Comparison of ENCODE assay signal across 8 mouse cellular contexts in genomic region chr5:121712934-121713538, GRCm38 (mm10). TPM values are rescaled to one million over a fixed set of nuclear protein-coding genes. Genes with fewer than 3 reads are reported as not detected.
DNase-seq lines count a peak whose midpoint lies in the region; ATAC-seq and TF ChIP-seq lines count a peak whose summit lies in the region.

No protein-coding gene starts in this region.

- peak overlapping the region; percentile 100 for H3K9ac ChIP-seq in ES-Bruce4 (ENCODE audit: low read depth, poor library complexity, severe bottlenecking)
- H3K9ac ChIP-seq in heart, embryonic 15.5 days = peak overlapping the region; percentile 98

- 0 out of 2 replicates have a peak, but pooled peaks have one; percentile 24 for ATAC-seq in erythroblast, adult 5-6 weeks (replicated peaks; ENCODE audit: low FRiP score, poor library complexity, severe bottlenecking)
- ATAC-seq in heart, embryonic 15.5 days (replicated peaks; ENCODE audit: insufficient number of reproducible peaks, insufficient read depth, low FRiP score, low read depth) = peak; percentile 55; the same call in 1 of the 2 replicates
- no peak for ATAC-seq in granulocyte monocyte progenitor cell, adult 5-6 weeks (replicated peaks; ENCODE audit: poor library complexity, severe bottlenecking)

- TF ChIP-seq POLR2A in ES-Bruce4 (IDR thresholded peaks at IDR 0.05; ENCODE audit: insufficient read depth, low read length) = no peak

- WGBS in heart, embryonic 15.5 days = under 1% methylated on average over 32 of the region's 32 CpGs

- H3K4me2 ChIP-seq in heart, embryonic 15.5 days = peak overlapping the region; percentile 83

- H3K27ac ChIP-seq in ES-Bruce4 (ENCODE audit: insufficient read depth, low read length) = no peak overlapping the region
- H3K27ac ChIP-seq in heart, embryonic 15.5 days = peak overlapping the region; percentile 98

- peak overlapping the region; percentile 69 for H3K4me3 ChIP-seq in ES-Bruce4 (ENCODE audit: low read depth, low read length)
- peak overlapping the region; percentile 82 for H3K4me3 ChIP-seq in heart, embryonic 15.5 days

- DNase-seq in adrenal gland, postnatal 25 days = peak; percentile 59
- peak; percentile 71 for DNase-seq in kidney, postnatal 14 days
- peak; percentile 71 for DNase-seq in lung, postnatal 10 days
- peak; percentile 67 for DNase-seq in retina, postnatal 1 day

- no peaks in the 10 kb centered on the region for H3K27me3 ChIP-seq in ES-Bruce4 (ENCODE audit: control insufficient read depth, insufficient read depth, low read length, poor library complexity, severe bottlenecking)
- H3K27me3 ChIP-seq in heart, embryonic 15.5 days = no peaks in the 10 kb centered on the region

- no peak for TF ChIP-seq EP300 in ES-Bruce4 (IDR thresholded peaks at IDR 0.05; ENCODE audit: insufficient read depth, low read depth, low read length)

- peaks cover 3% of the 10 kb centered on the region for H3K4me1 ChIP-seq in ES-Bruce4 (ENCODE audit: control insufficient read depth, insufficient read depth, low read length)
- peaks cover 37% of the 10 kb centered on the region for H3K4me1 ChIP-seq in heart, embryonic 15.5 days (replicated peaks)

- H3K9me3 ChIP-seq in ES-Bruce4 (replicated peaks; ENCODE audit: control insufficient read depth, insufficient read depth, low read length, poor library complexity, severe bottlenecking) = no peaks in the 10 kb centered on the region
- no peaks in the 10 kb centered on the region for H3K9me3 ChIP-seq in heart, embryonic 15.5 days (replicated peaks)

- TF ChIP-seq CTCF in ES-Bruce4 (IDR thresholded peaks at IDR 0.05; ENCODE audit: low read depth, low read length) = no peak

- H3K36me3 ChIP-seq in ES-Bruce4 (ENCODE audit: control insufficient read depth, insufficient read depth, low read length, poor library complexity, severe bottlenecking) = 0 out of 2 replicates have a peak, but pooled peaks cover 4% of the 10 kb centered on the region
- H3K36me3 ChIP-seq in heart, embryonic 15.5 days = peaks cover 4% of the 10 kb centered on the region; the same call in 1 of the 2 replicates

RNA-seq across cellular contexts. Expression of gene Atxn2, which starts 1.9 kb away (rescaled TPM):
- 269 and 284 TPM in 2 replicates for polyA plus RNA-seq in ES-Bruce4 (2011; ENCODE audit: insufficient read depth, insufficient read length, low read depth, missing spikeins)
- total RNA-seq in adrenal gland, postnatal 25 days (2021) = 172 and 216 TPM in 2 replicates
- total RNA-seq in erythroblast, adult 5-6 weeks (2015; ENCODE audit: low replicate concordance) = 97.4 and 97.8 TPM in 2 replicates
- total RNA-seq in erythroblast, adult 5-6 weeks (2017; ENCODE audit: low replicate concordance) = 166 and 169 TPM in 2 replicates
- polyA plus RNA-seq in heart, embryonic 15.5 days (2015; fragmentation: Nextera tagmentation; extraction: Ambion mirVana) = 59.4 and 63.7 TPM in 2 replicates
- total RNA-seq in granulocyte monocyte progenitor cell, adult 5-6 weeks (2014; fragmentation: Nextera tagmentation) = 73.0 and 98.5 TPM in 2 replicates
- total RNA-seq in granulocyte monocyte progenitor cell, adult 5-6 weeks (2017) = 30.9 and 41.5 TPM in 2 replicates

RNA-seq across cellular contexts. Expression of gene Brap, which starts 52.7 kb away (rescaled TPM):
- 31.9 and 34.4 TPM in 2 replicates for polyA plus RNA-seq in ES-Bruce4 (2011; ENCODE audit: insufficient read depth, insufficient read length, low read depth, missing spikeins)
- 55.1 and 64.3 TPM in 2 replicates for total RNA-seq in adrenal gland, postnatal 25 days (2021)
- total RNA-seq in erythroblast, adult 5-6 weeks (2015; ENCODE audit: low replicate concordance) = 30.4 and 45.1 TPM in 2 replicates
- 67.0 and 88.8 TPM in 2 replicates for total RNA-seq in erythroblast, adult 5-6 weeks (2017; ENCODE audit: low replicate concordance)
- polyA plus RNA-seq in heart, embryonic 15.5 days (2015; fragmentation: Nextera tagmentation; extraction: Ambion mirVana) = 22.7 and 28.5 TPM in 2 replicates
- total RNA-seq in granulocyte monocyte progenitor cell, adult 5-6 weeks (2014; fragmentation: Nextera tagmentation) = 39.4 and 42.1 TPM in 2 replicates
- total RNA-seq in granulocyte monocyte progenitor cell, adult 5-6 weeks (2017) = 50.6 and 56.0 TPM in 2 replicates

RNA-seq across cellular contexts. Expression of gene Acad10, which starts 52.7 kb away (rescaled TPM):
- 5.8 and 9.0 TPM in 2 replicates for polyA plus RNA-seq in ES-Bruce4 (2011; ENCODE audit: insufficient read depth, insufficient read length, low read depth, missing spikeins)
- total RNA-seq in adrenal gland, postnatal 25 days (2021) = 21.8 and 26.2 TPM in 2 replicates
- total RNA-seq in erythroblast, adult 5-6 weeks (2015; ENCODE audit: low replicate concordance) = 2.1 and 3.7 TPM in 2 replicates
- total RNA-seq in erythroblast, adult 5-6 weeks (2017; ENCODE audit: low replicate concordance) = 0.14 and 0.26 TPM in 2 replicates
- polyA plus RNA-seq in heart, embryonic 15.5 days (2015; fragmentation: Nextera tagmentation; extraction: Ambion mirVana) = 1.6 and 2.5 TPM in 2 replicates
- total RNA-seq in granulocyte monocyte progenitor cell, adult 5-6 weeks (2014; fragmentation: Nextera tagmentation) = 1.7 and 2.7 TPM in 2 replicates
- total RNA-seq in granulocyte monocyte progenitor cell, adult 5-6 weeks (2017) = 2.1 and 4.5 TPM in 2 replicates
